Mouse (Mus musculus): ENCODE data around the gene Pfn3.

Pfn3 gene

DNA sequence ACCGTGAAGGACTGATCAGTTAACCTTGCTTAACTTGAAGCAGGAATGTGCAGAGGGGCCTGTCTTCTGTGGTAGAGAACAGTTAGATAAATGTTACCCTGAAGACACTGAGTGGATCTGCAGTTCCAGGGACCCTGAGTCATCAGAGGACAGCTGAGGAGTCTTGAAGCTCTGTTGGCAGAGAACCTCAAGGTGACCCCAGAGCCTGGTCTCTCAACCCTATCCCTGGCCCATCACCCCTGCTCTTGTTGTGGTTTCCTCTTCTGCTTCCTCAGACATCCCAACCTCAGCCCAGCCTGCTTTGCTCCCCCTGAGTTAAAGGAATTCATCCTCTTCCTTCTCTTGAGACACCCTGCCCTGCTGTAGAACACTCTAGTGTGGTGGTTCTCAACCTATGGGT lies 16.9 kb downstream of the Pfn3 start, which contains the start of gene Slc34a1:
Gene Slc34a1, plus strand, starts transcription at position 100 of the 400 bp plus-strand sequence.
- no peak for DNase-seq (ENCODE audit: low read depth, low spot score)

DNA sequence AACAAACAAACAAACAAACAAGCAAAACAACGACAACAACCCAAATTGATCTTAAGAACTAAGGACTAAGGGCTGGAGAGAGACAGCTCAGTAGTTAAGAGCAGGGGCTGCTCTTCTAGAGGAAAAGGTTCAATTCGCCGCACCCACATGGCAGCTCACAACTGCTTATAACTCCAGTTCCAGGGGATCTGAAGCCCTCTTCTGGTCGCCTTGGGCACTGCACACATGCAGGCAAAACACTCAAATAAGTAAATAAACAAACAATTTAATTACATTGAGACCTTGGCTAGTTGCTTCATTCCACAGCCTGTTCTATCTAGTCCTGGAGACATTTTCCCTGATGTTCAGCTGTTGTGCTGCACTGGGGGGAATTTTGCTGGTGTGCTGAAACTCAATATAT lies 22.1 kb downstream of the Pfn3 start:
- no peak for DNase-seq (ENCODE audit: low read depth, low spot score)

DNA sequence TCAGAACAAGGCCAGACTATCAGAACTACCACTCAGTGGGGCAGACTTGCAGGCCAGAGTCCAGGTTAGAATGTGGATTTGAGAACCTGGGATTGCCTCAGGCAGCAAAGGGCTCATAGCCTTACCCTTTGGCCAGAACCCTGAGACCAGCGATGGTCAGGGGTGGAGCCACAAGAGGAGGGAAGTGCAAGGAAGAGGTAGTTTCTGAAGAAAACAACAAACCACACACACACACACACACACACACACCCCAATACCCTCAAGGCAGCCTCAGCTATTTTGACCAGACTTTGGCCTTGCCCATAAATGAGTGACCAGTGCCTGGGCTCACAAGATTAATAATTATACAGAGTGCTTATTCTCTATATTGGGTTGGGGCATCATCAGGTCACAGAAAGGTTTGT lies 23.4 kb downstream of the Pfn3 start:
- no peak for DNase-seq (ENCODE audit: low read depth, low spot score)

DNA sequence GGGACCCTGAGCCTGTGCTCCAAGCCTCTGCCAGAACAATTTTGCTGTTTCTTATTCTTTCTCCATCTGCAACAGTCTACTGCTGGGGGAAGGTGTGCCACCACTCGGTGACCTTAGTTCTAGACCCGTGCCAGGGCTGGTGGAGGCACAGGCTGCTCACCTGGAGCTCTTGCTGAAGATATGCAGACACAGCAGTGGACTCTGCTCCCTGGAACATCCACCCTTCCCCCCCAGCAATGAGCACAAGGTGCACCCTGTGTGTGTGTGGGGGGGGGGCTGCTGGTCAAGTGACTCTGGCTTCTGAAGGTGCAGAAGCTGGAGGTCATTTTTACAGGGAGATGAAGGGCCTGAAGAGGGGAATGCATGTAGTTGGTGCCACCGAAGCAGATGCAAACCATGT lies 24.4 kb downstream of the Pfn3 start:
- no peak for DNase-seq (ENCODE audit: low read depth, low spot score)

DNA sequence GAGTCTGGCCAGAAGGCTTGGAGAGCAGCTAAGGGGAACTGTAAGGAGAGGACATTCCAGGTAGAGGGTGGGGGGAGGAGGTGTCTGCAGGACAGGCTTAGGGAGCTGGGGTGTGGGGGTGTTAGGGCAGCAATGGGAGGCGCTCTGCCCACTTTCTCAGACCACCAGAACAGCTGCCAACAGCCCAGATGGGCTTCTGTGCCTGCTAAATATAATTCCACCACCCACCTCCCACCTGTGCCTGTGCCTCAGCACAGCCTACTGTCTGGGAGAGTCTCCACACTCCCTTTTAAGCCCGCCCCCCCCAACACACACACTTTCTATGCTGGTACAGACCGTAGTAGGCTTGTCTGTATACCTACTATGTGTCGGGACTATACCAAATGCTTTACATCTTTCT lies 33.2 kb downstream of the Pfn3 start:
- DNase-seq (ENCODE audit: low read depth, low spot score): no peak

DNA sequence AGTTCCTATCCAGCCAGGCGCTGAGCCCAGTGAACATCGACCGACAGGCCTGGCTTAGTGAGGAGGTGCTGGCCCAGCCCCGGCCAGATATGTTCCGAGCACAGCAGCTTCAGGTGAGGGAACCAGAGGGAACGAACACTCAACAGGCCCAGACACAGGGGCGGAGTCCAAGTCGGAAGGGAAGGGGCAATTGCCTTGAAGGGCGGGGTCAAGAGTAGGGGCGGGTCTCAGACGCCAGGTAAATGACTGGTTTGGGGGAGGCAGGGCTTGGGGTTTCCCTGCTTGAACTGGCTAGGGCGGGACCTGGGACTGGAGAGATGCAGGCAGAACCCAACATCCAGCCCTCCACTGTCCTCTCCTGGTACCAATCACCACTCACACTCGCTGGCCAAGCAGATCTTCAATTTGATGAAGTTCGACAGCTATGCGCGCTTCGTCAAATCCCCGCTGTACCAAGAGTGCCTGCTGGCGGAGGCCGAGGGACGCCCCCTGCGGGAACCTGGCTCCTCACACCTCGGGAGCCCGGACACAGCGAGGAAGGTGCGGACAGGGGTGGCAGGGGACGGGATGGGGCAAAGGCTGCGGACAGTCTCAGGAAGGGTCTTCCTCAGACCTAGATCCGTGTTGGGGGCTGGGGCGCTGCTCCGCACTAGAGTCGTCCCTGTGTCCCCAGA lies 36.0 kb downstream of the Pfn3 start:
- DNase-seq (ENCODE audit: low read depth, low spot score): no peak

DNA sequence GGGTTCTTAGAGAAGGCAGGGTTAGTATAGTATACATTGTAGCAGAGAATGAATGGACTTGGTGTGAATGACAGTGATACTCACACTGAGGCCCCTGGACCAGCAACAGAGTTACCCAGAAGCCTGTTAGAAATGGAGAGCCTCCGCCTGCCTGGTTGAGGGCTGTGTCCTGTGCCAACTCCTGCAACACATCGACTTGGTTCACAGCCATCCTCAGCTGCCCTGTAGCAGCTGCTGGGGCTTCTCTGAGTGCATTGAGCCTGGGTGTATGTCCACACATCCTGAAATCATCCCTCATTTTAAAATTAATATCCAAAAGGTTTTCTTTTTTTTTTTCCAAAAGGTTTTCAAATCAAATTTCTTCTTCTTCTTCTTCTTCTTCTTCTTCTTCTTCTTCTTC lies 39.2 kb downstream of the Pfn3 start:
- no peak for DNase-seq (ENCODE audit: low read depth, low spot score)

DNA sequence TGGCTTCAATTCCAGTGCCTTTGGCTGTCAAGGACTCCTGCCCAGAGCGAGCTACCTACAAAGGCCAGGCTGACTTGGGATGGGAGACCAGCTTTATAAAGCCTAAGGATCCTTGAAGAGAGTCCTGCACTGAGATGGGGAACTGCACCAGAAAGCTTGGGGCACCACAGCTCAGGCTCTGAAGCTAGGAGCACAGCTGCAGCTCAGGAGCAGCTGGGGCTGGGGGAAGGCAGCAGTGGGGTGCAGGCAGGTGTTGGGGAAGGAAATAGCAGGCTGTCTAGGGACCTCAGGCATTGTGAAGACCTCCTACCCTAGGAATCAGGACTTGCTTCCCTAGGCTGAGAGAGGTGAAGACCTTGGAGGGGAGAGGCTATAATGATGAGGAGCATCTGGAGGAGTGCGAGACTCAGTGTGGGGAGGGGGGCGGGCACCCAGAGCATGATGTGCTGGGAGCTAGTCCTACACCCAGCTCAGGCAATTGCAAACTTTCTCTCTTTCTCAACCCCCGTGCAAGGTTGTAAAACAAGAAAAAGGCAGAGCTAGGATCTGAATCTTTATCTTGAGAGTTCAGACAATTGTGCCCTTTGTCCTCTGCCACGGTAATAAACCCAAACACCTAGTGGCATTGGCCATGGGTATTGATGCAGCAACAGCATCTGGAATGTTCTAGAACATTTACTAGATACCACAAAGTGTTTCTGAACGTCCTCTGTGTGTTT lies 40.7 kb downstream of the Pfn3 start:
- DNase-seq (ENCODE audit: low read depth, low spot score): no peak

DNA sequence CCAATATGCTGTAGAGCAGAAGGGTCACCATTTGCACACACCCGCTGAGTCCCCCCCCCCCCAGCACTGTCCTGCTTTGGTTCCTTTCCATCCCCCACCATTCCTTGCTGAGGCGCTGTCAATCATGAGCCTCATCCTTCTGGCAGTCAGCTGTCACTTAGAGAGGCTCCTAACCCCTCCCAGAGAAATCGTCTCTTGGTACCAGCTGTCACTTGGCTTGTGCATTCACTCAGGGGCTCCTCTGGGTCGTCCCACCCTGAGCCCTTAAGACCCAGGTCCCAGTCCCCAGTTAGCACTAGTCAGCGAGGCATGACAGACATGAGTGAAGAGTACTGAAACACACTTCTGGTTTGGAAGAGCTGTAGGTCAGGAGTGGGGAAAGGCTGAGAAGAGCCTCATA lies 43.3 kb downstream of the Pfn3 start:
- no peak for DNase-seq (ENCODE audit: low read depth, low spot score)

DNA sequence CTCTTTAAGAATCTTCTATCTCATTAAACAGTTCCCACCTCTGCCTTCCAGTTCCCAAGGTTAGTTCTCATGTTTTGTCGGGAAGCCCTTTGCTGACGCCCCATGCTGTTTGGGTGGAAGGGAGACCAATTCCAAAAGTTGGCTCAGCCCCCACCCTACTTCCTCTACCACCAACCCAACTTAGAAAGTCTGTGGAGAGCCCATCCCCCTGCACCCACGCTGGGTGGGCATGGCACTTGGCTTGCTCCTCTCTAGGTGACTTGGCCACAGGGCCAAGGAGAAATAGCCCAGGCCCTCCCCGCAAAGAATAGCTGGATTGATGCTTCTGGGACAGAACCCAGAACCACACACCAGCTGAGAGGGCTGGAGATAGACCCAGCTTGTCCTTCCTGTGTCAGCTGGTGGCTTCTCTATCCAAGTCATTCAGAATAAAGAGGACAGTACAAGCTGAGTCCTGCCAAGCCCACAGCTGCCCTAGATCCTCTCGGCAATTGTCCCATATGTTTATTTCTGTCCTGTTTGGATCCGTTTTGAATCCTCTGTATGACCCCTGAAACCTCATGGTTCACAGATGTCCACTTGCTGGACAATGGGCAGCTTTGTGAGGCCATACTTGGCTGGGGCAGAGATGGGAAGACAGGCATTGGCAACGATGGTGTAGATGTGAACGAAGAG lies 43.9 kb downstream of the Pfn3 start:
- DNase-seq (ENCODE audit: low read depth, low spot score): no peak

DNA sequence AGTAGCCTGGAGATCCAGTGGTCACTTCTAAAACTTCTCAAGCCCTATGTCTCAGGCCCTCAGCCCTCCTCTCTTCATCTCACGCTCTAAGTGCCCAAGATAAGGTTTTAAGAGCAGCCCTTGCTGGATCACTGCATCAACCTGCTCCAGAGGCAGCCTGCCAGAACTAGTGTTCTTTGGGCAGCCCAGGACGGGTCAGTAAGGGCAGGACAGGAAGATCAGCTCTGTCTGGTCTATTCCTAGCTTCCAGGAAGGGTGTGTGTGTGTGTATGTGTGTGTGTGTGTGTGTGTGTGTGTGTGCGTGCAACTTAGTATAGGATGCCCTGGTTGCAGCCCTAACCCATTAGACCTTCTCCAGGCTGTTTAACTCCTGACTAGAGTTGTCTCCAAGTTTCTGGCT lies 44.8 kb downstream of the Pfn3 start:
- no peak for DNase-seq (ENCODE audit: low read depth, low spot score)

DNA sequence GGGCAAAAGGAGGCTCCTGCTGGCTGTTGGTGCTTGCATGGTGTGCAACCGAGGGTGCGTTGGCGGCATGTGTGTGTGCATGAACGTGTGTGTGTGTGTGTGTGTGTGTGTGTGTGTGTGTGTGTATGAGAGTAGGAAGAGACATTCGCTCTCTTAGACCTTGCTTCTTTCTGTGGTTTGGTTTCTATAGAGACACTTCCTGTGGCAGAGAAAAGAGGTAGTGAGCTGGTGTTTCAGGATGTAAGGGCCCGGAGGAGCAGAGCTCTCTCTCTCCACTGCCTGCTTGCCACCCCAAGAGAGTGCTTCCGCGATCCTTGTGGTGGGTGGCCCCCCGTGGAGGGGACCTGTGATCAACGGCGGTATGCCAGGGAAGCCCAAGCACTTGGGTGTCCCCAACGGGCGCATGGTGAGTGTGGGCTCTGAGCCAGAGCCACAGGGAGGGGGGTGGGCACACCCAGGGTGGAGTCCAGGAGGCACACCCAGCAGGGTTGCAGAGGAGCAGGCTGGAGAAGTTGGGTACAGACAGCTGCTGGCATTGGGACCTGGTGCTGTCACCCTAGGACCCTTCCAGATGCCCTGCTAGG lies 45.4 kb downstream of the Pfn3 start, which contains the start of gene Rgs14:
Gene Rgs14, plus strand, starts transcription at position 202 of the 584 bp plus-strand sequence.
- DNase-seq (ENCODE audit: low read depth, low spot score): no peak

DNA sequence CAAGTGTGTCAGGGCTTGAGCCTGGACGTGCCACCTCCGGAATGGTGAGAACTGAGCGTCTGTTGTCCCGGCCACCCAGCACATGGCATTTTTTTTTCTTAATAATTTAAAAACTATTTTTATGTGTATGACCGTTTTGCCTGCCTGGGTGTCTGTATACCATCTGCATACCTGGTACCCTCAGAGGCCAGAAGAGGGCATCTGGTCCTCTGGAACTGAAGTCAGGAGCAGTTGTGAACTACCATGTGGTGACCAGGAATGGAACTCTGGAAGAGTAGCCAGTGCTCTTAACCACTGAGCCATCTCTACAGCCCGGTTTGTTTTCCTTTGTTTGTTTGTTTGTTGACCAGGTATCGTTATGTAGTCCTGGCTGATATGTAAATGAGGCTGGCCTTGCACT lies 46.6 kb downstream of the Pfn3 start:
- no peak for DNase-seq (ENCODE audit: low read depth, low spot score)
